Mouse (Mus musculus) kidney, adult 9 months (tissue): Measurements from ENCODE around the gene Vmn2r12.
"Not testable (repeated sequence)": the region's sequence is repeated elsewhere in the genome, so short reads cannot be mapped to it uniquely, and the experiment has no call there.

Experiments used
- DNase-seq: peaks from one replicate; pipeline ENCODE4 v3.0.0; 2022

Gene Vmn2r12

GRCm38 (mm10) chr5:109097850-109098249 is at the start of gene Vmn2r12:
Vmn2r12 (minus strand) TSS chr5:109097950.
- not testable (repeated sequence) for DNase-seq

GRCm38 (mm10) chr5:109139546-109139945 is 41.8 kb upstream of the Vmn2r12 start:
- DNase-seq = no peak

- DNase-seq = no peak
Observed at GRCm38 (mm10) chr5:109136731-109137130, 39.0 kb upstream of the Vmn2r12 start.

GRCm38 (mm10) chr5:109096482-109096881 is 1.3 kb downstream of the Vmn2r12 start:
- not testable (repeated sequence) for DNase-seq

- DNase-seq = not testable (repeated sequence)
Observed at GRCm38 (mm10) chr5:109072016-109072415, 25.7 kb downstream of the Vmn2r12 start.

GRCm38 (mm10) chr5:109059469-109059868 is 38.3 kb downstream of the Vmn2r12 start, which contains the start of gene Vmn2r11:
Vmn2r11 (minus strand) TSS chr5:109059569.
- not testable (repeated sequence) for DNase-seq

GRCm38 (mm10) chr5:109055286-109055685 is 42.5 kb downstream of the Vmn2r12 start:
- no peak for DNase-seq
